ENCODE assay signal across 18 mouse cellular contexts in the genomic region with DNA sequence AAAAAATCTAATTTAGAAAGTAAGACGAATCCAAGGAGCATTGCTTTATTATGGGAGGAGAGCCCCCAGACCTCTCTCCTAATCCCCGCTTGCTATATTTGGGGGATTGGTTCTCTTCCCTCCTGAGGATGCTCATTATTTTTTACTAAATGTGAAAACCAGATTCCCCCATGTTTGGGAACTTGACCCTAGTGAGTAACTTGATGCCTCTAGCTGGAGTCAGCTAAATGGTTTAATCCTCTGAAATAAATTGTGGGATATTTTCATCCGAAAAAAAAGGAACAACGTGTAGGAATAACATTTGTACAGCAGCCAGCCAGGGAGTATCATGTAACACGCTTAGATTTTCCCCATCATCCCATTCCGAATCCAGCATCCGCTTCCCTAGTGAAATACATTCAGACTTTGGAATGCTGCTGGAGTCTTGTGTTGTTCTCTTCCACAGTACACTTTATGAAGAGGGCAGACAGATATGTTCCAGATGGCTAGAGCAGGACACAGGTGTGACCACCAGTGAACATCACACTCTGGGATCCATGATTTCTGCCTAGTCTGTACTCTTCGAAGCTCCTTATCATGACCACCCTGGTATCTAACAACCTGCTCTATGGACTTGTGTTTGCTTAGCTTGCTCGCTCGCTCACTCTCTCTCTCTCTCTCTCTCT.
DNase-seq lines count a peak whose midpoint lies in the region; ATAC-seq and TF ChIP-seq lines count a peak whose summit lies in the region.
"Had no signal": no experiment of that assay in that cellular context is flagged by ENCODE, and none has a peak within 500 bp of the region (broad histone marks: within the 10 kb centered on the region; RNA-seq: fewer than 3 reads in every experiment).

No protein-coding gene starts in this region.

- H3K9ac ChIP-seq in kidney, postnatal 0 days (ENCODE audit: low read depth, low read length): no peak overlapping the region
- no peak overlapping the region for H3K9ac ChIP-seq in kidney, embryonic 15.5 days
- H3K9ac ChIP-seq in embryonic facial prominence, embryonic 13.5 days: no peak overlapping the region
- H3K9ac ChIP-seq in limb, embryonic 13.5 days: no peak overlapping the region
- H3K9ac ChIP-seq in midbrain, embryonic 14.5 days (replicated peaks; ENCODE audit: low read length): no peak overlapping the region
- H3K9ac ChIP-seq: forebrain, embryonic 15.5 days; heart, embryonic 13.5 days; hindbrain, embryonic 14.5 days; liver, embryonic 13.5 days had no signal

- H3K9me3 ChIP-seq in kidney, postnatal 0 days (replicated peaks; ENCODE audit: low read length): no peaks in the 10 kb centered on the region
- no peaks in the 10 kb centered on the region for H3K9me3 ChIP-seq in kidney, embryonic 15.5 days (replicated peaks)
- no peaks in the 10 kb centered on the region for H3K9me3 ChIP-seq in embryonic facial prominence, embryonic 10.5 days
- H3K9me3 ChIP-seq in embryonic facial prominence, embryonic 13.5 days: peaks cover 5% of the 10 kb centered on the region; the same call in 1 of the 2 replicates
- H3K9me3 ChIP-seq in limb, embryonic 13.5 days: 0 out of 2 replicates have a peak, but pooled peaks cover 8% of the 10 kb centered on the region
- no peaks in the 10 kb centered on the region for H3K9me3 ChIP-seq in midbrain, embryonic 14.5 days (ENCODE audit: control insufficient read depth, low read length)
- H3K9me3 ChIP-seq: forebrain, embryonic 15.5 days; heart, embryonic 13.5 days; liver, embryonic 13.5 days had no signal

- no peak overlapping the region for H3K27ac ChIP-seq in kidney, postnatal 0 days
- no peak overlapping the region for H3K27ac ChIP-seq in kidney, embryonic 15.5 days
- no peak overlapping the region for H3K27ac ChIP-seq in embryonic facial prominence, embryonic 10.5 days (replicated peaks)
- H3K27ac ChIP-seq in embryonic facial prominence, embryonic 13.5 days: peak overlapping the region; percentile 72
- H3K27ac ChIP-seq in limb, embryonic 13.5 days: peak overlapping the region; percentile 85
- H3K27ac ChIP-seq in midbrain, embryonic 14.5 days (replicated peaks; ENCODE audit: low read depth, low read length): no peak overlapping the region
- H3K27ac ChIP-seq: forebrain, embryonic 15.5 days; hindbrain, embryonic 14.5 days; layer of hippocampus, adult 2 months; liver, embryonic 13.5 days had no signal

- peak; percentile 22 for DNase-seq in kidney, postnatal 0 days (ENCODE audit: low spot score)
- DNase-seq in embryonic facial prominence, embryonic 10.5 days (ENCODE audit: low spot score): peak; percentile 39
- no peak for DNase-seq in midbrain, embryonic 14.5 days
- DNase-seq in urinary bladder, postnatal 14 days (ENCODE audit: low spot score): no peak
- DNase-seq: adrenal gland, adult 8-10 months; cerebellum, adult 8-10 months; kidney, postnatal 10 days; layer of hippocampus, postnatal 36 days; liver, embryonic 13.5 days; right cerebral cortex, postnatal 4 days; thymus, postnatal 14 days had no signal

- WGBS in kidney, postnatal 0 days: 45% methylated on average over 10 of the region's 10 CpGs
- 51% methylated on average over 10 of the region's 10 CpGs for WGBS in kidney, embryonic 15.5 days
- 59% methylated on average over 10 of the region's 10 CpGs for WGBS in embryonic facial prominence, embryonic 10.5 days
- WGBS in embryonic facial prominence, embryonic 13.5 days: 39% methylated on average over 10 of the region's 10 CpGs
- 28% methylated on average over 10 of the region's 10 CpGs for WGBS in limb, embryonic 13.5 days
- 88% methylated on average over 10 of the region's 10 CpGs for WGBS in midbrain, embryonic 14.5 days

- TF ChIP-seq CTCF in kidney, postnatal 0 days (IDR thresholded peaks at IDR 0.05; ENCODE audit: low read depth): no peak

- no peaks in the 10 kb centered on the region for H3K4me1 ChIP-seq in kidney, postnatal 0 days (replicated peaks; ENCODE audit: insufficient read depth, low read length)
- peaks cover 11% of the 10 kb centered on the region; the same call in 1 of the 2 replicates for H3K4me1 ChIP-seq in kidney, embryonic 15.5 days
- peaks cover 37% of the 10 kb centered on the region for H3K4me1 ChIP-seq in embryonic facial prominence, embryonic 10.5 days
- H3K4me1 ChIP-seq in embryonic facial prominence, embryonic 13.5 days: peaks cover 24% of the 10 kb centered on the region
- H3K4me1 ChIP-seq in limb, embryonic 13.5 days: peaks cover 49% of the 10 kb centered on the region
- H3K4me1 ChIP-seq in midbrain, embryonic 14.5 days (ENCODE audit: control insufficient read depth, insufficient read depth, low read length): no peaks in the 10 kb centered on the region
- H3K4me1 ChIP-seq: forebrain, embryonic 15.5 days had no signal

- ATAC-seq in kidney, postnatal 0 days (replicated peaks; ENCODE audit: low FRiP score, low read depth): no peak
- no peak for ATAC-seq in kidney, embryonic 15.5 days (replicated peaks; ENCODE audit: low FRiP score)
- ATAC-seq in embryonic facial prominence, embryonic 13.5 days (ENCODE audit: insufficient number of reproducible peaks, insufficient read depth, low FRiP score, low TSS enrichment, low read depth): peak; percentile 56; the same call in 1 of the 2 replicates
- peak; percentile 88 for ATAC-seq in limb, embryonic 13.5 days (ENCODE audit: low FRiP score, low read depth)
- no peak for ATAC-seq in midbrain, embryonic 14.5 days (ENCODE audit: low FRiP score, low TSS enrichment)
- ATAC-seq: forebrain, embryonic 15.5 days had no signal

- no peaks in the 10 kb centered on the region for H3K27me3 ChIP-seq in kidney, postnatal 0 days (ENCODE audit: insufficient read depth, low read length)
- H3K27me3 ChIP-seq in kidney, embryonic 15.5 days: no peaks in the 10 kb centered on the region
- H3K27me3 ChIP-seq in embryonic facial prominence, embryonic 10.5 days (replicated peaks; ENCODE audit: low read depth, poor library complexity, severe bottlenecking): no peaks in the 10 kb centered on the region
- H3K27me3 ChIP-seq in embryonic facial prominence, embryonic 13.5 days: no peaks in the 10 kb centered on the region
- no peaks in the 10 kb centered on the region for H3K27me3 ChIP-seq in limb, embryonic 13.5 days
- no peaks in the 10 kb centered on the region for H3K27me3 ChIP-seq in midbrain, embryonic 14.5 days (ENCODE audit: control insufficient read depth, insufficient read depth, low read length)
- H3K27me3 ChIP-seq: forebrain, embryonic 15.5 days; heart, embryonic 13.5 days; liver, embryonic 13.5 days had no signal

- H3K4me2 ChIP-seq in kidney, postnatal 0 days (ENCODE audit: low read length): no peak overlapping the region
- no peak overlapping the region for H3K4me2 ChIP-seq in kidney, embryonic 15.5 days
- no peak overlapping the region for H3K4me2 ChIP-seq in embryonic facial prominence, embryonic 13.5 days
- no peak overlapping the region for H3K4me2 ChIP-seq in limb, embryonic 13.5 days (replicated peaks)
- no peak overlapping the region for H3K4me2 ChIP-seq in midbrain, embryonic 14.5 days (ENCODE audit: low read length)
- H3K4me2 ChIP-seq: forebrain, embryonic 15.5 days; heart, embryonic 13.5 days; hindbrain, embryonic 14.5 days; liver, embryonic 13.5 days had no signal

- H3K4me3 ChIP-seq in kidney, postnatal 0 days (replicated peaks; ENCODE audit: low read depth, low read length): no peak overlapping the region
- no peak overlapping the region for H3K4me3 ChIP-seq in kidney, embryonic 15.5 days (replicated peaks)
- no peak overlapping the region for H3K4me3 ChIP-seq in embryonic facial prominence, embryonic 10.5 days
- H3K4me3 ChIP-seq in embryonic facial prominence, embryonic 13.5 days: no peak overlapping the region
- H3K4me3 ChIP-seq in limb, embryonic 13.5 days: no peak overlapping the region
- no peak overlapping the region for H3K4me3 ChIP-seq in midbrain, embryonic 14.5 days (replicated peaks; ENCODE audit: low read depth, low read length)
- H3K4me3 ChIP-seq: forebrain, embryonic 15.5 days; heart, embryonic 13.5 days; layer of hippocampus, adult 2 months; liver, embryonic 13.5 days had no signal

- H3K36me3 ChIP-seq in kidney, postnatal 0 days (ENCODE audit: insufficient read depth, low read length): no peaks in the 10 kb centered on the region
- peaks cover 10% of the 10 kb centered on the region; the same call in 1 of the 2 replicates for H3K36me3 ChIP-seq in kidney, embryonic 15.5 days
- H3K36me3 ChIP-seq in embryonic facial prominence, embryonic 10.5 days (replicated peaks): no peaks in the 10 kb centered on the region; the same call in 1 of the 2 replicates
- peaks cover 48% of the 10 kb centered on the region for H3K36me3 ChIP-seq in embryonic facial prominence, embryonic 13.5 days
- H3K36me3 ChIP-seq in limb, embryonic 13.5 days: peaks cover 44% of the 10 kb centered on the region
- H3K36me3 ChIP-seq in midbrain, embryonic 14.5 days (ENCODE audit: control insufficient read depth, insufficient read depth, low read length): no peaks in the 10 kb centered on the region

Comparison
In these comparisons a context has a peak if more than half of its experiments do, and no peak if none do; other contexts are left out.
1. H3K27ac ChIP-seq: peak in embryonic facial prominence, embryonic 13.5 days (single experiment) and limb, embryonic 13.5 days (single experiment); none in kidney, postnatal 0 days (single experiment), kidney, embryonic 15.5 days (single experiment), embryonic facial prominence, embryonic 10.5 days (single experiment) and midbrain, embryonic 14.5 days (single experiment).
2. ATAC-seq: peak in embryonic facial prominence, embryonic 13.5 days (single experiment) and limb, embryonic 13.5 days (single experiment); none in kidney, postnatal 0 days (single experiment), kidney, embryonic 15.5 days (single experiment) and midbrain, embryonic 14.5 days (single experiment).
3. DNase-seq: peak in kidney, postnatal 0 days (single experiment) and embryonic facial prominence, embryonic 10.5 days (single experiment); none in midbrain, embryonic 14.5 days (single experiment) and urinary bladder, postnatal 14 days (single experiment).